Mouse (Mus musculus) testis, adult 2 months (tissue): Measurements from ENCODE around the gene Camta2.

Experiments
- CTCF ChIP-seq: fragments of 200-500 bp; IDR thresholded peaks from 2 replicates; pipeline ENCODE4 v1.5.1; 2012; ENCODE audit warnings: low read depth, mild to moderate bottlenecking, inconsistent platforms, low read length, moderate library complexity; ENCODE audit not compliant: control insufficient read depth, insufficient read depth, insufficient replicate concordance
- POLR2A ChIP-seq: fragments of 200-500 bp; IDR thresholded peaks from 2 replicates; pipeline ENCODE4 v1.6.1; 2012; ENCODE audit warnings: low read depth, mild to moderate bottlenecking, inconsistent platforms, low read length, moderate library complexity; ENCODE audit not compliant: control insufficient read depth

DNA sequence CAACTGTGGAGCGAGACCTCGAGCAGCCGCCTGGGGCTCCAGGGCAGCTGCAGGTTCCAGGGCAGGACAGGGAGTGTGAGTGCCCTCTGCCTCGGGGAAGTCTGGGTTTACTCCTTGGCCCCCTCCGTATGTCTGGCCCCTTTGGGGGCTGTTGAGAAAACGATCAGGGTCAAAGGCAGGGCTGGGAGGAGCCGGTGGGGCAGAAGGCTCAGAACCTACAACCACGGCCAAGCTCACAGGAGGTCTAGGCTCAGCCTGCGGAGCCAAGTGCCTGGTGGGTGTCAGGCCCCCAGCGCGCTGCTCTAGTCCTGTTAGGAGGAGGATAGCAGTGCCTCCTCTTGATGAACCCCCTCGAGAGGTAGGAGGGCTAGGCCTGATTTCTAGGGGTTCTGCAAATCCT lies 6.7 kb downstream of the Camta2 start:
- no peak for TF ChIP-seq POLR2A
- no peak for TF ChIP-seq CTCF
